Mouse (Mus musculus) gonadal fat pad, adult 2 months (tissue): ENCODE data around the gene Prss37. TPM values are rescaled to one million over a fixed set of nuclear protein-coding genes. Genes with fewer than 3 reads are reported as not detected.
A peak's percentile ranks its signal among the peaks of the same experiment; 100 is the strongest.

ENCODE experiments used
- DNase-seq: peaks from one replicate; pipeline ENCODE4 v3.0.0-alpha.2; 2012; ENCODE audit warnings: low read depth
- polyA plus RNA-seq: library from polyadenylated mRNA; depleted of rRNA; stranded (reverse); fragments of >200 nt; gene quantifications from 2 replicates; pipeline ENCODE4 v1.2.3, GENCODE M21; 2012; rRNA removed

The Prss37 gene
- 0.24 and 0.90 TPM in 2 replicates for polyA plus RNA-seq

DNA sequence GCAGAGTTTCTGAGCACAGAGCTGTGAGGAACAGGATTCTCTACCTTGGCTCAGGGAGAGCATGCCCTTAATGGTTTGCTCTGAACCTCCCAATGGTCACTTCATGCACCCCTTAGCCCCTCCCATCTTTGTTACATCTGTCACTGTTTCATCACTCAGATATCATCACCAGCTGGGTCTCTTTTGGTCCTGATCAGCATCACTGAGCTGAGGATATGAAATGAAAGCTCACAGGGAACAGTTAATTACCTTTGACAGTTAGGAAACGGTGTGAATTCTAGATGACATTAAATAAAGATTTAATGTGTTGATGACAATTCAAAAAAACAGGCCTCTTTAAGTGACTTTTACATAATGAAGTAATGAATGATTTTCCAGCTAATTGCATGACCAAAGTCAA, at the start of gene Prss37:
Prss37 (minus strand) TSS at position 101 of the 400 bp plus-strand sequence.
- DNase-seq: no peak

DNA sequence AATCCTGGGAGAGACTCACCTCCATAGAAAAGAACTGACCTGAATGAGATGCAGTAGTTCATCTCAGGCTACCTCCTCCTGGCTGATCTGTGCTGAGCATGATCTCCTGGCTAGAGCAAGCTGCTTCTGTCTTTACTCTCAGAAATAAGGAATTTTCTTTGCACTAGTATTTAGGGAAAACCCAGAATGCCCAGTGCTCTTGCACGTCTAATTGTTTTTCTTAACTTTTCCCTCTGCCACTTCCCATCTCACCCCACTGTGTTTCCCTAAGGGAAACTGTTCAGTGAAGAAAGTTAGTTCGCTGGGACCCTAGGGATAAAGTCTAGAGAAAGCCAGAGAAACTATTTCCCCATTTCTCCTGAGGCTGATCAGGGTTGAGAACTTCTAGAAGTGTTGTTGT, 35.6 kb upstream of the Prss37 start, which contains the start of gene Olfr461:
Olfr461 (minus strand) TSS at position 101 of the 400 bp plus-strand sequence.
- DNase-seq: no peak

DNA sequence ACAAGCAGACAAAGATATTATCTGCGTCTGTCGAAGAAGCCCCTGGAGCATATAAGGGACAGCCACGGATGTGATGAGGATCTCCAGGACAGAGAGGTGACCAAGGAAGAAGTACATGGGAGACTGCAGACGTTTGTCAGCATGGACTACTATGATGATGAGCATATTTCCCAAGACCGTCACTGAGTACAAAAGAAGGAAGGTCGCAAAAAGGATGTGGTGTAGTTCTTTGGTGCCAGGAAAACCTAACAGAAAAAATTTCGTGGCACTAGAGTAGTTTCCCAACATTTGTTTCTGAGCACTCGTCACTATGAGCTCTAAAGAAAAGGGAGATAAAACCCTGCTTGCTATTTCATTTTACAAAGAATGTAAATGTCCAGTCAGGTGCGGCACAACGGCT, 25.4 kb upstream of the Prss37 start:
- DNase-seq: no peak

GRCm38 (mm10) chr6:40493229-40493628, 26.1 kb downstream of the Prss37 start, which contains the start of gene Tas2r108:
Gene Tas2r108 (plus strand): TSS chr6:40493529.
- DNase-seq: no peak

DNA sequence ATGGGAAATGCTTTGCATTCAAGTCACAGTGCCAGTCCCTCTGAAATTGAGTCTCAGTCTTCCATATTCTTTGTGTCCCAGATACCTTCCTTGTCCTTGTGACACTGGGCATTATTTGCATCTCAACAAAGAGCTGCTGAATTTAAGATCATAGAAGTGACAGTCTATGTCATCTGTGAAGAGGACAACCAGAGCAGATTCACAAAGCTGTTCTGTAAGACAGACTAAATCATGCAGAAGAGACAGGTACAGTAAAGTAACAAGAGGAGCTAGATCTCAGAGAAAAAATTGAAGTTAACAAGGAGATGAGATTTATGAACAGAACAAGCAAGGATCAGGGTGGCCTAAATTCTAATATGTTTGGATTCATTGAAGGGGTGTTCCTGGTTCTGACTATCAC, 28.4 kb downstream of the Prss37 start, which contains the start of gene Tas2r137:
Tas2r137 (plus strand) TSS at position 301 of the 400 bp plus-strand sequence.
- DNase-seq: no peak

GRCm38 (mm10) chr6:40482318-40482717, 37.0 kb downstream of the Prss37 start:
- no peak for DNase-seq

DNA sequence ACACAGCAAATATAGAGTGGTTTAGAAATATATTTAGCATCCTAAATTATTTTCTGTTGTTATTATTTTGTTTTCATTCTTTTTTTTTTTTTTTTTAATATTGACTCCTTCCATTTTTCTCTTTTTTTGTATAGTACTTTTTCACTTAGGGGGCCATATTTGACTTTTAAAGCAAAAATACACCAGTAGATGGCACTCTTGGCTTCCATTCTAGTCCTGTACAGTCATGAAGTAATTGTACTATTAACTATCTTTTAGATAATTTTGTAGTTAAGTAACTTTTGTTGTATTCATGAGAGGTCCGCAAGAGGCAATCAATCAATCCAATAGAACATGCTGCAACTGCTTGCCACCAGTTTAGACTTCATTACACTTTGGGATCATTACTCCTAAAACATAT, 39.6 kb downstream of the Prss37 start:
- DNase-seq: no peak

DNA sequence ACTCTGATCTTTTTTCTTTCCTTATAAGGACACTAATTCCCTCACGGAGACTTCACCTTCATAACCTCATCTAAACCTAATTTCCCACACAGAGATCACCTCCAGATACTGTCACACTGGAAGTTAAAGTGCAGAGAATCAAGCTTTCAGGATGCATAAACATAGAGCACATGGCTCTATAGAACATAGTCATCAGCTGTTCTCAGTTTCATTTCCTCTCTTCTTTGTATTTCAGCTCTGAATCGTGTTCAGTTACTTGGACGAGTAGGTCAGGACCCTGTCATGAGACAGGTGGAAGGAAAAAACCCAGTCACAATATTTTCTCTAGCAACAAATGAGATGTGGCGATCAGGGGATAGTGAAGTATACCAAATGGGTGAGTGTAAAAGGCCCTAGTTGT, 43.2 kb downstream of the Prss37 start:
- no peak for DNase-seq

DNA sequence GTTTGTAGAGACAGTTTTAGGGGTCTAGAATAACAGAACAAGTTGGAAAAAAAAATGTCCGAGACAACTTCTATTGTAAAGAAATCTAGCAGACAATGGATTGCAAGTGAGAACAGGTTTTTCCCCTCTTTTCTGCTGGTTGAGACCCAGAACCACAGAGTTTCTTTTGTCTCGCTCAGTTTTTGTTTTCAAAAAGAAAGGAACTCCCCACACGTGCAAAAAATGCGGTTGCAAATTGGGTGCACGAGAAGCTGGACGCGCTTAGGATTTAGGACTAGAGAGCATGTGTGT, 47.6 kb downstream of the Prss37 start:
- no peak for DNase-seq

DNA sequence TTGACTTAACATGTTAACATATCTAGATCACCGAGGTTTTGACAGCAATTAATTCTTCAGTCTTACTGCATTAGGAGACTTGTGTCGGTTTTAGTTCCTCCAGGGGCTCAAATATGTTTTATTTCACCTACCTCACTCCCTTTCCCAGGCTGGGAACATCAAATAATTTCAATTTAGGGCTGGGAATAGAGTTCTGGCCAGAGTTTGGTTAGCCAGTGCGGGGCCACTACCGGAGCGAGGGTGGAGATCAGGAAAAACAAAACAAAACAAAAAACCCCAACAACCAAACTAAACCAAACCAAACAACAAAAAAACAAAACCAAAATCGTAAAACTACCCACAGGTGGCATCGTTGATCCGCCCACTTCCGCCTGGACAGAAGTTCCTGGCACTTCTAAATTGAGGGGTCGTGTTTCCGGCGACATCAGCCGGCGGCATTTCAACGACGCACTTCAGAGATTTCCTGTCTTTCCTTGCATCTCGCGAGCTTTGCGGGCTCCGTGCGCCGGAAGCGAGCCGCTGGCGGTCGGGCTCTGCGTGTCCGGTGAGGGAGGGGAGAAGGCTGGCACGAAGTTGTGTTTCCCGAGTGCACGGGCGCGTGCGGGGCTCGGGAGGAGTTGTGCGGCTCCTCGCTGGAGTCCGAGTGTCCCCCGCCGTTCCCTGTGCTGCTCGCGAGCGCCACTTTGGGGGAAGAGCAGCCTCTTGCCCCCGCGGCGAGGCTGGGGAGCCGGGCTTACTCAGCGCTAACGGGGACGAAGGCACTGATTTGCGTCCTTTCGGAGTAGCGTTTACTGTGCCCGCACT, 48.2 kb downstream of the Prss37 start, which contains the start of gene Ssbp1:
Ssbp1 (plus strand) TSS at position 437 of the 804 bp plus-strand sequence.
- DNase-seq: peak; percentile 69

DNA sequence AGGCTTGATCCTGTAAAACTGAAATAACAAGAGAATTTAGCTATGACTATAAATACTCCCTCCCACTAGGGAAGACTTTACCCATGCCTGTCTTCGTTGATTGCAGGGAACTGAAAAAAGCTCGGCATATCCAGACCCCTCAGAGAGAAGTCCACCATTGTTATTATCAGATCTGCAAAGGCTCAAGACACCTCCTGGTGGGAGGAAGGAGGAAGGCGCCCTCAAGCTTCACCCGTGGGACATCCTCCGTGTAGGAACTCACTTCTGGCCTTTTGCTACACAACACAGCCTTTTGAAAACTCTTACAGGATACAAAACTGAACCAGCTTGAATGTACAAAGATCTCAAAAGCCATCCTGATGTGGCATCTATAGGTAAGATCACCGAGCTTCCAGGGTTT, 53.6 kb downstream of the Prss37 start:
- no peak for DNase-seq

Other genes with a start within 250 kb of the Prss37 start
- gene Agk, start 194.3 kb downstream of the Prss37 start, polyA plus RNA-seq: 14.4 and 16.2 TPM in 2 replicates
- 4.8 and 9.2 TPM in 2 replicates for gene E330009J07Rik, start 83.4 kb downstream of the Prss37 start, polyA plus RNA-seq
- 0.23 and 0.94 TPM in 2 replicates for gene Wee2, start 80.4 kb downstream of the Prss37 start, polyA plus RNA-seq
- 13.8 and 17.7 TPM in 2 replicates for gene Ssbp1, start 48.2 kb downstream of the Prss37 start, polyA plus RNA-seq
- gene Tas2r137, start 28.3 kb downstream of the Prss37 start, polyA plus RNA-seq: not detected in 2 replicates
- gene Tas2r108, start 26.0 kb downstream of the Prss37 start, polyA plus RNA-seq: 0.15 TPM in 1 of 2 replicates, not detected in the other
- gene Olfr461, start 35.5 kb upstream of the Prss37 start, polyA plus RNA-seq: not detected in 2 replicates
- not detected in 2 replicates for gene Olfr460, start 50.0 kb upstream of the Prss37 start, polyA plus RNA-seq
- 0.75 and 0.84 TPM in 2 replicates for gene Clec5a, start 66.3 kb upstream of the Prss37 start, polyA plus RNA-seq
- gene Tas2r138, start 93.8 kb upstream of the Prss37 start, polyA plus RNA-seq: not detected in 2 replicates
- gene Mgam, start 109.3 kb upstream of the Prss37 start, polyA plus RNA-seq: 1.1 TPM in 2 replicates